Mouse (Mus musculus): ENCODE results near the gene Banf2.

Gene Banf2

GRCm38 (mm10) chr2:144003544-144003943 is 29.3 kb upstream of the Banf2 start:
- no peaks in the 10 kb centered on the region for H3K9me3 ChIP-seq (ENCODE audit: low read length)
- H3K4me1 ChIP-seq (replicated peaks; ENCODE audit: low read depth, low read length): peaks cover 68% of the 10 kb centered on the region
- H3K36me3 ChIP-seq (ENCODE audit: insufficient read depth, low read length): peaks cover 5% of the 10 kb centered on the region; the same call in 1 of the 2 replicates
- no peak for TF ChIP-seq POU5F1 (IDR thresholded peaks at IDR 0.05; ENCODE audit: borderline replicate concordance, low read length)
- no peak for TF ChIP-seq NANOG (IDR thresholded peaks at IDR 0.05; ENCODE audit: borderline replicate concordance, low read length)
- no peak for TF ChIP-seq CTCF (conservative IDR thresholded peaks at IDR 0.05; ENCODE audit: low read length)
- no peaks in the 10 kb centered on the region for H3K27me3 ChIP-seq (ENCODE audit: insufficient read depth, low read length)
- no peak overlapping the region for H3K4me3 ChIP-seq (replicated peaks; ENCODE audit: low read length)

GRCm38 (mm10) chr2:144005166-144005955 is 27.5 kb upstream of the Banf2 start:
- Histone ChIP-seq H3K4me1 (replicated peaks; ENCODE audit: low read depth, low read length) (peaks cover 71% of the 10 kb centered on the region), H3K36me3 (ENCODE audit: insufficient read depth, low read length) (peaks cover 9% of the 10 kb centered on the region; the same call in 1 of the 2 replicates), H3K27me3 (ENCODE audit: insufficient read depth, low read length) (no peaks in the 10 kb centered on the region), H3K9me3 (ENCODE audit: low read length) (no peaks in the 10 kb centered on the region), H3K4me3 (replicated peaks; ENCODE audit: low read length) (no peak overlapping the region)
- TF ChIP-seq NANOG (IDR thresholded peaks at IDR 0.05; ENCODE audit: borderline replicate concordance, low read length) (no peak), POU5F1 (IDR thresholded peaks at IDR 0.05; ENCODE audit: borderline replicate concordance, low read length) (no peak), CTCF (conservative IDR thresholded peaks at IDR 0.05; ENCODE audit: low read length) (no peak)

DNA sequence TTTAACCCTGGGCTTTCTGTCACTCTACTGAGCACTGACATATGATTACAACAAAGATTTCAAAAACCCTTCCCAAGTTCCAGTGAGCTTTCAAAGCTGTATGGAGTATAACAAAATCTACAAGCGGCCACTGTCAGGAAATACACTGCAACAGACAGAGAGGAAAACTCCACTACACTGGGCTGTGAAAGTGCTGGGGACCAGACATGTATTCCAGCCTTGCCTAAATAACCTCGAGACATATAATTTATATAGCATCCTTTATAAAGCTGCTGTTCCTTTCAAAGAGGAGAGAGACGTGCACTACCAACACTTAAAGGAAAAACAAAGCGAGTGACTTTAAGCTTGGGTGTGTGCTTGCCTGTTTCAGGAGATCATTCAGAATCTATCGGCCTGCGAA is 26.2 kb upstream of the Banf2 start:
- peaks cover 69% of the 10 kb centered on the region for H3K4me1 ChIP-seq (replicated peaks; ENCODE audit: low read depth, low read length)
- TF ChIP-seq POU5F1 (IDR thresholded peaks at IDR 0.05; ENCODE audit: borderline replicate concordance, low read length) (no peak), NANOG (IDR thresholded peaks at IDR 0.05; ENCODE audit: borderline replicate concordance, low read length) (no peak), CTCF (conservative IDR thresholded peaks at IDR 0.05; ENCODE audit: low read length) (no peak)
- no peak overlapping the region for H3K4me3 ChIP-seq (replicated peaks; ENCODE audit: low read length)
- no peaks in the 10 kb centered on the region for H3K27me3 ChIP-seq (ENCODE audit: insufficient read depth, low read length)
- H3K9me3 ChIP-seq (ENCODE audit: low read length): no peaks in the 10 kb centered on the region
- H3K36me3 ChIP-seq (ENCODE audit: insufficient read depth, low read length): peaks cover 9% of the 10 kb centered on the region; the same call in 1 of the 2 replicates

DNA sequence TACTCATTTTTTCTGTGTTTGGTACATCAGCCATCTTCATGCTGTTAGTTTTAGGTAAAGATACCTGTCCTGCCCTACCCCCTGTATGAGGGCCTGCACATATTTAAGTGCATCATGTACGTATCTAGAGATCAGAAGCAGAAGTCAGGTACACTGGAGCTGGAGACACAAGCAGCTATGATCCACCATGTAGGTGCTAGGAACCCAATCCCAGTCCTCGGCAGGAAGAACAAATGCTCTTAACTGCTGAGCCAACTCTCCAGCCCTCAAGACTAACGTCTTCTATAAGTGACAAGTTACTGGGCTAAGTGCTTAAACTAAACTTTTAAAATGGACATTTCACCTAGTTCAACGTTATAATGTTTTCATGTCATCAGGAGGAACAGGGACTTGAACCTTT is 25.6 kb upstream of the Banf2 start:
- TF ChIP-seq NANOG (IDR thresholded peaks at IDR 0.05; ENCODE audit: borderline replicate concordance, low read length): no peak
- no peak for TF ChIP-seq POU5F1 (IDR thresholded peaks at IDR 0.05; ENCODE audit: borderline replicate concordance, low read length)
- TF ChIP-seq CTCF (conservative IDR thresholded peaks at IDR 0.05; ENCODE audit: low read length): no peak

DNA sequence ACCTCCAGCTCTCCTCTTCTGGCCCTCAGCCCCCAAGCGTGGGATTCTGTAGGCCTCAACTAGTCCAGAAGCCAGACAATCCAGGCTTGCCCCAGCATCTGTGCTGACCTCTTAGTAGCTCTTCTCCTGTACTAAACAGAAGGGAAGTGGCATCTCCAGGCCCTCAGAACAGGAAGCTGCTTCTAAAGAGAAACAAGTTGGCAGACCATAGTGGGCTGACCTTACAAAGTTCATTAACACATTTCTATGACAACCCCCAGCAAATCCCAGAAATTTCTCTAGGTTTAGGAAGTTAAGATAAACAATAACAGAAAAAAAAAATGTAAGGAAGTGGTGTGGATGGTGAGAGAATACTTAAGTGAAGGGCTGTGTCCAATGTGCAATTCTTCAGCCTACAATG is 23.8 kb upstream of the Banf2 start:
- H3K4me3 ChIP-seq (replicated peaks; ENCODE audit: low read length): peak overlapping the region; percentile 96
- H3K36me3 ChIP-seq (ENCODE audit: insufficient read depth, low read length): peaks cover 9% of the 10 kb centered on the region; the same call in 1 of the 2 replicates
- H3K4me1 ChIP-seq (replicated peaks; ENCODE audit: low read depth, low read length): peaks cover 51% of the 10 kb centered on the region
- TF ChIP-seq CTCF (conservative IDR thresholded peaks at IDR 0.05; ENCODE audit: low read length): no peak
- TF ChIP-seq NANOG (IDR thresholded peaks at IDR 0.05; ENCODE audit: borderline replicate concordance, low read length): no peak
- no peak for TF ChIP-seq POU5F1 (IDR thresholded peaks at IDR 0.05; ENCODE audit: borderline replicate concordance, low read length)
- no peaks in the 10 kb centered on the region for H3K27me3 ChIP-seq (ENCODE audit: insufficient read depth, low read length)
- no peaks in the 10 kb centered on the region for H3K9me3 ChIP-seq (ENCODE audit: low read length)

More for the DNA sequence above, 25.6 kb upstream of the Banf2 start:
- Histone ChIP-seq H3K27me3 (ENCODE audit: insufficient read depth, low read length) (no peaks in the 10 kb centered on the region), H3K36me3 (ENCODE audit: insufficient read depth, low read length) (peaks cover 9% of the 10 kb centered on the region; the same call in 1 of the 2 replicates), H3K4me3 (replicated peaks; ENCODE audit: low read length) (no peak overlapping the region), H3K9me3 (ENCODE audit: low read length) (no peaks in the 10 kb centered on the region), H3K4me1 (replicated peaks; ENCODE audit: low read depth, low read length) (peaks cover 64% of the 10 kb centered on the region)

- Histone ChIP-seq H3K4me1 (replicated peaks; ENCODE audit: low read depth, low read length) (peaks cover 51% of the 10 kb centered on the region), H3K4me3 (replicated peaks; ENCODE audit: low read length) (peak overlapping the region; percentile 96), H3K36me3 (ENCODE audit: insufficient read depth, low read length) (peaks cover 9% of the 10 kb centered on the region; the same call in 1 of the 2 replicates), H3K9me3 (ENCODE audit: low read length) (no peaks in the 10 kb centered on the region), H3K27me3 (ENCODE audit: insufficient read depth, low read length) (0 out of 2 replicates have a peak, but pooled peaks cover 2% of the 10 kb centered on the region)
- no peak for TF ChIP-seq NANOG (IDR thresholded peaks at IDR 0.05; ENCODE audit: borderline replicate concordance, low read length)
- TF ChIP-seq CTCF (conservative IDR thresholded peaks at IDR 0.05; ENCODE audit: low read length): no peak
- no peak for TF ChIP-seq POU5F1 (IDR thresholded peaks at IDR 0.05; ENCODE audit: borderline replicate concordance, low read length)
Observed at GRCm38 (mm10) chr2:144009551-144010281, 23.1 kb upstream of the Banf2 start.

DNA sequence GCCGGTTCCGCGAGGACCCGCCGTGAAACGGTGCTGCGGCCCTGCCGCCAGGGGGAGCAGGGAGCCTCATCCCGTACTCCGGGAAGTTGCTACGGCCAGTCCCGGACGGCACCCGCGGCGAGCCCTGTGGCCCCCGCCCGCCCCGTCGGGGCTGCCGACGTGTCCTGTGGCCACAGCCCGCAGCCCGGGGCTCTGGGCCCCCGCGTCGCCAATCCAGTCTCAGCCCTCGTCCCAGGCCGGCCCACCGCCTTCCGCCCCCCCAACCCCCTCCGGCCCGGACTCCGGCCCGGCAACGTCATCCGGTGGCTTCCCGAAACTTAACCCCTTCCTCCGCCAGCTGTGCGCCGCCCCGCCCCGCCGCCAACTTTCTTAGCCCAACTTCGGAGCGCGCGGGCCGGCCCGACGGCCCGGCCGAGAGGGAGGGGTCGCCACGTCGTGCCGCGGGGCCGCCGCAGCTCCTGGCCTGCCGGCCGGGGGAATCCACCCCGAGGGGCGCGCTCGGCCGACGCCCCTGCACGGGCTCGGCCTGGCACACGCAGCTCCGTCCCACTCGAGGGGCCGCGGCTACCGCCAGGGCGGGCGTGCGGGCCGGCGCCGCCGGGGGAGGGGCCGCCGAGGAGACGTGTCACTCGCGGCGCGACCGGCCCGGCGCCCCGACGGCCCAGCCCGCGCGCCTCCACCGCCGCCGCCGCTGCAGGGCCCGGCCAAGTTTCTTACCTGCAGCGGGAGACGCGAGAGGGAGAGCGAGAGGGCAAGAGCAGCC is 22.4 kb upstream of the Banf2 start:
- Histone ChIP-seq H3K36me3 (ENCODE audit: insufficient read depth, low read length) (peaks cover 9% of the 10 kb centered on the region; the same call in 1 of the 2 replicates), H3K4me3 (replicated peaks; ENCODE audit: low read length) (peak overlapping the region; percentile 96), H3K4me1 (replicated peaks; ENCODE audit: low read depth, low read length) (peaks cover 45% of the 10 kb centered on the region), H3K9me3 (ENCODE audit: low read length) (no peaks in the 10 kb centered on the region), H3K27me3 (ENCODE audit: insufficient read depth, low read length) (0 out of 2 replicates have a peak, but pooled peaks cover 2% of the 10 kb centered on the region)
- TF ChIP-seq NANOG (IDR thresholded peaks at IDR 0.05; ENCODE audit: borderline replicate concordance, low read length): no peak
- TF ChIP-seq CTCF (conservative IDR thresholded peaks at IDR 0.05; ENCODE audit: low read length): no peak
- TF ChIP-seq POU5F1 (IDR thresholded peaks at IDR 0.05; ENCODE audit: borderline replicate concordance, low read length): no peak
